Mouse (Mus musculus): ENCODE measurements around the gene Idua.
A peak's percentile ranks its signal among the peaks of the same experiment; 100 is the strongest.

Gene Idua

GRCm38 (mm10) chr5:108718051-108718450, 57.9 kb downstream of the Idua start:
- DNase-seq (ENCODE audit: low read depth, low spot score), result no peak

GRCm38 (mm10) chr5:108719761-108720160, 59.6 kb downstream of the Idua start:
- peak; percentile 40 for DNase-seq (ENCODE audit: low read depth, low spot score)

GRCm38 (mm10) chr5:108724006-108724405, 63.9 kb downstream of the Idua start:
- no peak for DNase-seq (ENCODE audit: low read depth, low spot score)

GRCm38 (mm10) chr5:108726557-108727248, 66.6 kb downstream of the Idua start:
- DNase-seq (ENCODE audit: low read depth, low spot score), result peak; percentile 61

- DNase-seq (ENCODE audit: low read depth, low spot score), result no peak
These were observed 67.3 kb downstream of the Idua start for GRCm38 (mm10) chr5:108727425-108727824.

Data from R1 (cell line).